Mouse (Mus musculus): ENCODE measurements around the gene Olfr913.

The Olfr913 gene

GRCm38 (mm10) chr9:38592459-38592858, at the start of gene Olfr913:
TSS of gene Olfr913 (plus strand) at chr9:38592759.
- no peak for DNase-seq (ENCODE audit: low read depth, low spot score)

- no peak for DNase-seq (ENCODE audit: low read depth, low spot score)
Observed at GRCm38 (mm10) chr9:38579878-38580277, 12.7 kb upstream of the Olfr913 start, which contains the start of gene Olfr912. TSS of gene Olfr912 (plus strand) at chr9:38580178.

GRCm38 (mm10) chr9:38591056-38591455, 1.5 kb upstream of the Olfr913 start:
- no peak for DNase-seq (ENCODE audit: low read depth, low spot score)

GRCm38 (mm10) chr9:38604802-38605201, 12.2 kb downstream of the Olfr913 start, which contains the start of gene Olfr914:
TSS of gene Olfr914 (plus strand) at chr9:38605102.
- DNase-seq (ENCODE audit: low read depth, low spot score), result no peak

GRCm38 (mm10) chr9:38632406-38632805, 39.8 kb downstream of the Olfr913 start:
- DNase-seq (ENCODE audit: low read depth, low spot score), result no peak
